Mouse (Mus musculus): Measurements from ENCODE around the gene Klf8. TPM values are rescaled to one million over a fixed set of nuclear protein-coding genes. Genes with fewer than 3 reads are reported as not detected.

Klf8 gene
- 7.0 and 7.5 TPM in 2 replicates for polyA plus RNA-seq (2012; rRNA removed)

GRCm38 (mm10) chrX:153237304-153237919 is at the start of gene Klf8:
Klf8 (plus strand) TSS chrX:153237466.

Other genes starting within 250 kb of the Klf8 start
- gene Usp51, start 231.0 kb upstream of the Klf8 start, polyA plus RNA-seq (2012; rRNA removed) = 2.0 TPM in 2 replicates
- gene Mageh1, start 199.9 kb upstream of the Klf8 start, polyA plus RNA-seq (2012; rRNA removed) = 83.1 and 84.0 TPM in 2 replicates
- gene Foxr2, start 118.7 kb upstream of the Klf8 start, polyA plus RNA-seq (2012; rRNA removed) = 1.0 and 1.2 TPM in 2 replicates
- gene Rragb, start 97.5 kb upstream of the Klf8 start, polyA plus RNA-seq (2012; rRNA removed) = 40.4 and 45.1 TPM in 2 replicates

All from central nervous system, embryonic 14 days (tissue).